Mouse (Mus musculus) kidney, adult 2 months (tissue): ENCODE data around the gene AI854703. TPM values are rescaled to one million over a fixed set of nuclear protein-coding genes. Genes with fewer than 3 reads are reported as not detected.

Experiments used
- DNase-seq: peaks from one replicate; pipeline ENCODE4 v3.0.0; 2021
- H3K27ac ChIP-seq: fragments of 200-500 bp; 2 replicates; pipeline ENCODE4 v1.5.1; 2012; ENCODE audit warnings: low read depth, low read length, control low read depth, inconsistent platforms; ENCODE audit not compliant: insufficient read depth
- H3K27me3 ChIP-seq: fragments of 200-500 bp; replicated peaks from 2 replicates; pipeline ENCODE4 v1.6.1; 2012; ENCODE audit warnings: mild to moderate bottlenecking, moderate library complexity, low read length, inconsistent platforms; ENCODE audit not compliant: control insufficient read depth, insufficient read depth
- H3K36me3 ChIP-seq: fragments of 200-500 bp; 2 replicates; pipeline ENCODE4 v1.6.1; 2012; ENCODE audit warnings: mild to moderate bottlenecking, moderate library complexity, low read length, inconsistent platforms; ENCODE audit not compliant: control insufficient read depth, insufficient read depth
- H3K4me1 ChIP-seq: fragments of 200-500 bp; 2 replicates; pipeline ENCODE4 v1.6.1; 2011; ENCODE audit warnings: low read length; ENCODE audit not compliant: control insufficient read depth, insufficient read depth
- H3K4me3 ChIP-seq: fragments of 200-500 bp; 2 replicates; pipeline ENCODE4 v1.5.1; 2011; ENCODE audit warnings: mild to moderate bottlenecking, low read depth, low read length, control low read depth; ENCODE audit not compliant: insufficient read depth
- CTCF ChIP-seq: fragments of 200-500 bp; conservative IDR thresholded peaks from 2 replicates; pipeline ENCODE4 v1.5.1; 2011; ENCODE audit warnings: low read depth, mild to moderate bottlenecking, control low read depth, low read length, moderate library complexity, mixed read lengths; ENCODE audit not compliant: insufficient read depth, insufficient read length
- POLR2A ChIP-seq: fragments of 200-500 bp; IDR thresholded peaks from one replicate; pipeline ENCODE4 v1.6.1; 2011; ENCODE audit warnings: low read depth, low read length, control low read depth
- WGBS: fragments of 180-500 bp; shearing (Covaris S2); methylation state at CpG from one replicate; pipeline ENCODE4 v1.1.7; 2018; 5-methylcytosine and 5-hydroxymethylcytosine counted together
- polyA plus RNA-seq: library from polyadenylated mRNA; depleted of rRNA; stranded (reverse); fragments of >200 nt; gene quantifications from 2 replicates; pipeline ENCODE4 v1.2.3, GENCODE M21; 2012

Gene AI854703
- polyA plus RNA-seq, 1 experiment, result 30.9 TPM

- DNase-seq, result peak; percentile 49
- Histone ChIP-seq H3K36me3 (no peaks in the 10 kb centered on the region; the same call in 1 of the 2 replicates), H3K4me1 (peaks cover 10% of the 10 kb centered on the region), H3K4me3 (no peak overlapping the region), H3K27ac (no peak overlapping the region), H3K27me3 (no peaks in the 10 kb centered on the region)
- 78% methylated on average over 9 of the region's 9 CpGs for WGBS
- TF ChIP-seq POLR2A (no peak), CTCF (no peak)
Measured at GRCm38 (mm10) chr6:48650041-48650440, 23.5 kb downstream of the AI854703 start.

- 60% methylated on average over 5 of the region's 5 CpGs for WGBS
- no peak overlapping the region for H3K4me3 ChIP-seq
- no peaks in the 10 kb centered on the region for H3K27me3 ChIP-seq
- TF ChIP-seq POLR2A, result no peak
- TF ChIP-seq CTCF, result no peak
- DNase-seq, result no peak
- H3K36me3 ChIP-seq, result no peaks in the 10 kb centered on the region
- no peaks in the 10 kb centered on the region for H3K4me1 ChIP-seq
- H3K27ac ChIP-seq, result no peak overlapping the region
Measured at GRCm38 (mm10) chr6:48658721-48659120, 32.2 kb downstream of the AI854703 start.

GRCm38 (mm10) chr6:48664750-48665149, 38.2 kb downstream of the AI854703 start:
- Histone ChIP-seq H3K36me3 (no peaks in the 10 kb centered on the region), H3K27ac (no peak overlapping the region), H3K4me3 (no peak overlapping the region), H3K4me1 (peaks cover 17% of the 10 kb centered on the region), H3K27me3 (no peaks in the 10 kb centered on the region)
- DNase-seq, result no peak
- 65% methylated on average over 4 of the region's 4 CpGs for WGBS
- TF ChIP-seq POLR2A (no peak), CTCF (no peak)

GRCm38 (mm10) chr6:48665471-48665870, 38.9 kb downstream of the AI854703 start:
- H3K4me1 ChIP-seq, result peaks cover 17% of the 10 kb centered on the region
- peak overlapping the region; percentile 83; the same call in 1 of the 2 replicates for H3K27ac ChIP-seq
- WGBS, result 97% methylated on average over 9 of the region's 9 CpGs

GRCm38 (mm10) chr6:48666159-48666586, 39.6 kb downstream of the AI854703 start:
- WGBS, result 19% methylated on average over 7 of the region's 7 CpGs
- DNase-seq, result peak; percentile 85
- no peaks in the 10 kb centered on the region for H3K36me3 ChIP-seq
- TF ChIP-seq CTCF (no peak), POLR2A (no peak)
- H3K4me3 ChIP-seq, result no peak overlapping the region
- no peaks in the 10 kb centered on the region for H3K27me3 ChIP-seq
- H3K4me1 ChIP-seq, result peaks cover 17% of the 10 kb centered on the region
- peak overlapping the region; percentile 83 for H3K27ac ChIP-seq

More at GRCm38 (mm10) chr6:48665471-48665870, 38.9 kb downstream of the AI854703 start:
- Histone ChIP-seq H3K4me3 (no peak overlapping the region), H3K36me3 (no peaks in the 10 kb centered on the region), H3K27me3 (no peaks in the 10 kb centered on the region)
- TF ChIP-seq POLR2A, result no peak
- TF ChIP-seq CTCF, result no peak
- no peak for DNase-seq

- Histone ChIP-seq H3K27me3 (no peaks in the 10 kb centered on the region), H3K4me3 (no peak overlapping the region), H3K36me3 (no peaks in the 10 kb centered on the region), H3K27ac (no peak overlapping the region), H3K4me1 (peaks cover 17% of the 10 kb centered on the region)
- DNase-seq, result no peak
- TF ChIP-seq CTCF (no peak), POLR2A (no peak)
Measured at GRCm38 (mm10) chr6:48668022-48668421, 41.5 kb downstream of the AI854703 start.

GRCm38 (mm10) chr6:48669446-48669969, 42.9 kb downstream of the AI854703 start:
- WGBS, result 81% methylated on average over 2 of the region's 2 CpGs

More at GRCm38 (mm10) chr6:48669446-48669969, 42.9 kb downstream of the AI854703 start:
- H3K36me3 ChIP-seq, result no peaks in the 10 kb centered on the region
- H3K27ac ChIP-seq, result no peak overlapping the region
- no peaks in the 10 kb centered on the region for H3K27me3 ChIP-seq
- DNase-seq, result no peak
- TF ChIP-seq CTCF, result no peak
- no peak for TF ChIP-seq POLR2A
- H3K4me3 ChIP-seq, result no peak overlapping the region
- peaks cover 17% of the 10 kb centered on the region for H3K4me1 ChIP-seq
